Mouse (Mus musculus) left cerebral cortex, adult 11 months (tissue): ENCODE data around the gene Xpo5.

Experiments used
- DNase-seq: peaks from one replicate; pipeline ENCODE4 v3.0.0; 2022; ENCODE audit warnings: low spot score

Gene Xpo5

GRCm38 (mm10) chr17:46202421-46203071 lies at the start of gene Xpo5, which contains the start of gene Polh:
Gene Xpo5 (plus strand): TSS chr17:46202782.
Gene Polh (minus strand): TSS chr17:46202645.
- peak; percentile 83 for DNase-seq

GRCm38 (mm10) chr17:46152847-46153782 lies 49.5 kb upstream of the Xpo5 start, which contains the start of gene Mad2l1bp:
Gene Mad2l1bp (minus strand): TSS chr17:46153553.
- DNase-seq, result peak; percentile 79

GRCm38 (mm10) chr17:46154336-46154735 lies 48.2 kb upstream of the Xpo5 start:
- no peak for DNase-seq

- no peak for DNase-seq
These were observed 45.9 kb upstream of the Xpo5 start for GRCm38 (mm10) chr17:46156680-46157079.

GRCm38 (mm10) chr17:46157131-46157530 lies 45.5 kb upstream of the Xpo5 start:
- no peak for DNase-seq

GRCm38 (mm10) chr17:46159236-46159635 lies 43.3 kb upstream of the Xpo5 start:
- no peak for DNase-seq

- peak; percentile 82 for DNase-seq
These were observed 42.4 kb upstream of the Xpo5 start for GRCm38 (mm10) chr17:46160090-46160662.

GRCm38 (mm10) chr17:46160686-46161085 lies 41.9 kb upstream of the Xpo5 start, which contains the start of gene Gtpbp2:
Gene Gtpbp2 (plus strand): TSS chr17:46161032.
- peak; percentile 98 for DNase-seq

GRCm38 (mm10) chr17:46161179-46161578 lies 41.4 kb upstream of the Xpo5 start:
- DNase-seq, result no peak

GRCm38 (mm10) chr17:46161710-46162109 lies 40.9 kb upstream of the Xpo5 start:
- DNase-seq, result no peak

GRCm38 (mm10) chr17:46162551-46162950 lies 40.0 kb upstream of the Xpo5 start:
- DNase-seq, result no peak

- no peak for DNase-seq
These were observed 39.6 kb upstream of the Xpo5 start for GRCm38 (mm10) chr17:46162951-46163421.

GRCm38 (mm10) chr17:46164301-46164700 lies 38.3 kb upstream of the Xpo5 start:
- no peak for DNase-seq

- no peak for DNase-seq
These were observed 37.8 kb upstream of the Xpo5 start for GRCm38 (mm10) chr17:46164791-46165190.

GRCm38 (mm10) chr17:46165460-46165859 lies 37.1 kb upstream of the Xpo5 start:
- no peak for DNase-seq

- DNase-seq, result no peak
These were observed 36.3 kb upstream of the Xpo5 start for GRCm38 (mm10) chr17:46166270-46166669.

GRCm38 (mm10) chr17:46167014-46167413 lies 35.6 kb upstream of the Xpo5 start:
- DNase-seq, result no peak

- no peak for DNase-seq
These were observed 34.3 kb upstream of the Xpo5 start for GRCm38 (mm10) chr17:46168318-46168717.

GRCm38 (mm10) chr17:46168768-46169167 lies 33.8 kb upstream of the Xpo5 start:
- DNase-seq, result no peak

GRCm38 (mm10) chr17:46170538-46170937 lies 32.0 kb upstream of the Xpo5 start:
- DNase-seq, result no peak

- DNase-seq, result no peak
These were observed 20.3 kb upstream of the Xpo5 start for GRCm38 (mm10) chr17:46182273-46182672.

- no peak for DNase-seq
These were observed 13.8 kb upstream of the Xpo5 start for GRCm38 (mm10) chr17:46188829-46189228.
